In the genomic region with DNA sequence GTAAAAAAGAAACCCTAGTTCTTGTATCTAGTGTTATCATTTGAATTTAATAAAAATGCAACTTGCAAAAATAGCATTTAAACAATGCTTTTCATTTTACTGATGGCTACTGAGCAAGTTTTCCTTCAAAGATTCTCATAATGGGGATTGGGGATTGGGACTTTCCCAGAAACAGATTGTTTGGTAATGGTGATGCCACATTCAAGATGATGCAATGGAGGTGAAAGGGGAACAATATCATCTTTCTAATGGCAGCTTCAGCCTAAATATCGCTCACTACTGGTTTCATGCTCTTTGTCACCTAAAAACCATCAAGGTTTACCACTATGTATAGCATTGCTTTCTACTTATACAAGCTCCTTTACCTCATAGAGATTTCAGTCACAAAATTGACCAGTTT, we compare ENCODE assay signal across 30 mouse cellular contexts.
"Had no signal": no experiment of that assay in that cellular context is flagged by ENCODE, and none has a peak within 500 bp of the region (broad histone marks: within the 10 kb centered on the region; RNA-seq: fewer than 3 reads in every experiment).

No protein-coding gene starts in this region.

- H3K27ac ChIP-seq: limb, embryonic 10.5 days; limb, embryonic 12.5 days; limb, embryonic 13.5 days; limb, embryonic 15.5 days; liver, embryonic 12.5 days; liver, embryonic 13.5 days; liver, embryonic 14.5 days; liver, embryonic 15.5 days; lung, embryonic 15.5 days; macrophage; midbrain, embryonic 10.5 days; midbrain, embryonic 12.5 days; midbrain, embryonic 13.5 days; midbrain, embryonic 15.5 days had no signal

- H3K4me3 ChIP-seq: limb, embryonic 10.5 days; limb, embryonic 12.5 days; limb, embryonic 13.5 days; limb, embryonic 15.5 days; liver, embryonic 12.5 days; liver, embryonic 13.5 days; liver, embryonic 15.5 days; lung, embryonic 15.5 days; megakaryocyte, embryonic 14.5 days; midbrain, embryonic 10.5 days; midbrain, embryonic 12.5 days; midbrain, embryonic 13.5 days; midbrain, embryonic 15.5 days had no signal

- H3K36me3 ChIP-seq: limb, embryonic 10.5 days; limb, embryonic 12.5 days; limb, embryonic 13.5 days; limb, embryonic 15.5 days; liver, embryonic 12.5 days; liver, embryonic 13.5 days; liver, embryonic 15.5 days; lung, embryonic 15.5 days; midbrain, embryonic 10.5 days; midbrain, embryonic 12.5 days; midbrain, embryonic 13.5 days; midbrain, embryonic 15.5 days had no signal

- H3K4me2 ChIP-seq: limb, embryonic 12.5 days; limb, embryonic 13.5 days; limb, embryonic 15.5 days; liver, embryonic 11.5 days; liver, embryonic 12.5 days; liver, embryonic 13.5 days; liver, embryonic 15.5 days; lung, embryonic 14.5 days; lung, embryonic 15.5 days; midbrain, embryonic 11.5 days; midbrain, embryonic 12.5 days; midbrain, embryonic 13.5 days; midbrain, embryonic 15.5 days had no signal

- H3K27me3 ChIP-seq: limb, embryonic 12.5 days; limb, embryonic 13.5 days; limb, embryonic 15.5 days; liver, embryonic 12.5 days; liver, embryonic 13.5 days; liver, embryonic 15.5 days; lung, embryonic 15.5 days; megakaryocyte, embryonic 14.5 days; midbrain, embryonic 12.5 days; midbrain, embryonic 13.5 days; midbrain, embryonic 15.5 days had no signal

- H3K9me3 ChIP-seq: limb, embryonic 10.5 days; limb, embryonic 12.5 days; limb, embryonic 13.5 days; limb, embryonic 15.5 days; liver, embryonic 12.5 days; liver, embryonic 13.5 days; liver, embryonic 15.5 days; lung, embryonic 15.5 days; megakaryocyte, embryonic 14.5 days; midbrain, embryonic 10.5 days; midbrain, embryonic 12.5 days; midbrain, embryonic 13.5 days; midbrain, embryonic 15.5 days had no signal

- ATAC-seq: liver, embryonic 12.5 days; liver, postnatal 0 days; lung, postnatal 0 days; midbrain, embryonic 13.5 days; midbrain, embryonic 15.5 days; midbrain, embryonic 16.5 days had no signal

- DNase-seq: left cerebral cortex, postnatal 4 days; liver; liver, embryonic 13.5 days; liver, postnatal 0 days; lung, adult 18-20 months; lung, adult 2 months; lung, embryonic 14.5 days; lung, postnatal 10 days; lung, postnatal 14 days; lung, postnatal 36 days; lung, postnatal 4 days; midbrain, embryonic 14.5 days had no signal

- H3K9ac ChIP-seq: limb, embryonic 12.5 days; limb, embryonic 13.5 days; limb, embryonic 15.5 days; liver, embryonic 12.5 days; liver, embryonic 13.5 days; liver, embryonic 14.5 days; liver, embryonic 15.5 days; liver, postnatal 0 days; lung, embryonic 14.5 days; lung, embryonic 15.5 days; midbrain, embryonic 12.5 days; midbrain, embryonic 13.5 days; midbrain, embryonic 15.5 days had no signal

- H3K4me1 ChIP-seq: limb, embryonic 10.5 days; limb, embryonic 12.5 days; limb, embryonic 13.5 days; limb, embryonic 15.5 days; liver, embryonic 12.5 days; liver, embryonic 13.5 days; liver, embryonic 15.5 days; lung, embryonic 15.5 days; megakaryocyte, embryonic 14.5 days; midbrain, embryonic 10.5 days; midbrain, embryonic 12.5 days had no signal
